Mouse (Mus musculus) inflammation-experienced regulatory T-cells, adult 6 months (primary cell): ENCODE results near the gene Ros1. TPM values are rescaled to one million over a fixed set of nuclear protein-coding genes. Genes with fewer than 3 reads are reported as not detected.

Experiments used
- ATAC-seq: one replicate; pipeline ENCODE4 v1.8.0; 2017
- polyA plus RNA-seq, 3 experiments: library from polyadenylated mRNA; unstranded; fragments of 100-300 nt; shearing (Covaris generic); gene quantifications; one replicate each; pipeline ENCODE4 v1.2.1; 2017

Gene Ros1
- polyA plus RNA-seq, 3 experiments from 2014 or later, result not detected

DNA sequence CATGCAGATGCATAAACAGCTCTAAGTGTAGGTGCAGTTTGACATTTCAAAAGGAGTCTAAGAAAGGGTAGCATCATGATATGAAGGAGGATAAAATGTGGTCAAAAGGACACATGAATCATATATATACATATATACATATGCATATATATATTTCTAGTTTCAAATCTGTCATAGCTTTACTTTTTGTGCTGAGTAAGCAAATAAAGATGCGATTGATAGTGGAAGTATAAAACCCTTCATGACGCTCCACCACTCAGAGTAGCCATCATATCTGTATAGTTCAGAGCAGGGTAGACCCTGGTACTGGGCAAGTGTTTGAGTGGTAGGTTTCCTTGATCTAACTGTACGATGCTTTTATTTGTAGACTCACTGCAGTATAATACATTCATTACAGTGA lies 35.3 kb downstream of the Ros1 start:
- no peak for ATAC-seq

DNA sequence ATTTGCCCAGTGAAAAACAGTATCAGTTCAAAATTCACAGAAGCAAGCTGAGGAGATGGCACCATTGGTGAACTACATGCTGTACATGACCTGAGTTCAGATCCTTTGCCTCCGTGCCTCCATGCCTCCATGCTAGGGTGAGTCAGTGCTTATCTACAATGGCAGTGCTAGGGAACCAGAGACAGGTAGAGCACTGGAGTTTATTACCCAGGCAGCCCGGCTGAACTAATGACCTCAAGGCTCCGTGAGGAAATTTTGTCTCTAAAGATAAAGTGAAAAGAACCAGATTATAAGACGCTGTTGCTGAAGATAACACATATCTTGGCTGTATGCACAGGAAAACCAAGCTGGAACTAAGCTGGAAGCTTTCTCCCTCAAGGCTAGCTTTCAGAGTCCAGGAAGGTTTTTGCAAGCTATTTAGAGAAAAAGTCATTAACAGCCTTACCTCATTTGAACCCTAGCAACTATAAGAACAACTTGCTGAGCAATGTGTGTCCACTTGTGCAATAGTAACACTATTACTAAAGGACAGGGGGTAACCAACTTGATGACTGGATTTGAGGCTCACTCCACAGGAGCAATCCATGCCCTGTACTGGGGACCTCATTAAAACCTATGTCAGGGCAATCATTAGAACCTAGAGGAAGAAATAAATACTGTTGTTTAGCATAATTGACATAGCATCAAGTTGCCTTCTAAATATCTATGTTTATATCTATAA lies 61.5 kb downstream of the Ros1 start:
- ATAC-seq, result no peak

DNA sequence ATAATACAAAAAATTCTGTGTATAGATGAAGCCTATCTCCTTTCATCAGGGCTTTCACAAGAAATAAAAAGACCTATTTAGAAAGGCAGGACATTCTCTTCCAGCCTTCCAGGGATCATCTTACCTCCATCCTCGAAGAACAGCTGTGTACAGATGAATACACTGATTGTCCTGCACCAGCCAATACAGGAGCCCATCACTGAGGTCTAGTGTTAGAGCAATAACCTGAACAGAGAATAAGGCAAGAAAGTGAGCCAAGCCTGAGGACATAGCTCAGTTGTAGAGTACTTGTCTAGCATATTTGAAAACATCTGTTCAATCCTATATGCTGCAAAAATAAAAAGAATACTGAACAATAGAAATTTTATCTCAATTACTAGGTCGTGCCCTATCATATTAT lies 64.3 kb downstream of the Ros1 start:
- no peak for ATAC-seq

DNA sequence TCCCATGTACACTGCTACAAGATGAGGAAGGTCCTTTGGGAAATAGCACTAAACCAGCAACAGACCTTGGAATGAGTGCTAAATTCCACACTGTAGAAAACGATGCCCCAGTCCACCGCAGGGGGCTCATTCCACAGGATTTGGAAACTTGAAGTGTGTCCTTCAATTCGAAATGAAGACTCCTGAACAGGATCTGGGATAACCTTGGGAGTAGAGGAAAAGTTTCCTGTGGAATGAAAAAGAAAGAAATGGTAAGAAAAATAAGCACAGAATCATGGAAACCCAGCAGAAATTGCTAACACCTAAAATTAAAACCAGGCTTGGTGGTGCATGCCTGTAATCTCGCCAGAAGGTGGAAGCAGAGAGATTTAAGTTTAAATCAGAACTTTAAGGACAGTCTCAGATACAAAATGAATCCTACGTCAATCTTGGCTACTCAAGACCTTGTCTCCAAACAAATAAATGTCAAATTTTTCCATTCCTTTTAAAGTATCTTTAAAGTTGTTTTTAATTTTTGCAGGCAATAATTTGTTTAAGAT lies 66.1 kb downstream of the Ros1 start:
- no peak for ATAC-seq

DNA sequence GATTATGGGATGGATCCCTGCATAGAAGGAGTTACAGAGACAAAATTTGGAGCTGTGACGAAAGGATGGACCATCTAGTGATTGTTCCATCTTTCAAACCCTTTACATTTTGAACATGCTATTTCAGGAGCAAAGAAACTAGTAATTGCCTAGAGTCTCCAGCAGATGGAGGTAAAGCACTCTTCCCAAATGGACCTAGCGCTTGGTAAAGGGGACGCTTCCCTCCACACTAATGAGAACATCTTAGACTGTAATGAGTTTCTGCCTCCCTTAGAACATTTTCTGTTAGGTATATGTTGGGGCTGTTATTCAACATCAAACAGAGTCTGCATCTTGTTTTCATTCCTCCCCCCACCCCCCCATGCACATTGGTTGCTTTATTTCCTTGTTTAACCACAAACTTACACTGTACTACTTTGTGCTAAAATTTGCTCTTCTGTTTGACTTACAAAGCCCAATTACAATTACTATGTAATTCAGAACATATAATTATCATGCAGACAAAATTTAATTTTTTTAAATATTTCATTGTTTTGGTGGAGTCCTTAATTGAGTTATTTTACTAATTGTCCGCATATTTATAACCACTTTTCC lies 88.8 kb downstream of the Ros1 start:
- no peak for ATAC-seq

DNA sequence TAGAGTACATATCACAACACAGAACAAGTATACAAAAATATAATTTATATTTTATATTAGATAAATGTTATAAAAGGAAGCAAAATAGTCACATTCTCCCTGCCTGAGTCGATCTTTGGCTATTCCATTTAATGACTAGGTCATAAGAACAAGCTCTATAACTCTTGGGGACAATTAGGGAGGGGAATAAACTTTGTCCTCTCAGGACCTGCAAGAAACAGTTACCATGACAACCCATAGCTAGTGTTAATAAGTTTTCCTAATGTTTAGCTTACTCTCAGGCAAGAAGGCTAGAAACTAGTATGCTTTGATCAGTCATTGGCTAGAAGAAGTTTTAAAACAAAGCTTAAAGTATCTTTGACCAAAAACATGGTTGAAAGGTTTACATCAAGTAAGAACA lies 93.8 kb downstream of the Ros1 start:
- ATAC-seq, result no peak

DNA sequence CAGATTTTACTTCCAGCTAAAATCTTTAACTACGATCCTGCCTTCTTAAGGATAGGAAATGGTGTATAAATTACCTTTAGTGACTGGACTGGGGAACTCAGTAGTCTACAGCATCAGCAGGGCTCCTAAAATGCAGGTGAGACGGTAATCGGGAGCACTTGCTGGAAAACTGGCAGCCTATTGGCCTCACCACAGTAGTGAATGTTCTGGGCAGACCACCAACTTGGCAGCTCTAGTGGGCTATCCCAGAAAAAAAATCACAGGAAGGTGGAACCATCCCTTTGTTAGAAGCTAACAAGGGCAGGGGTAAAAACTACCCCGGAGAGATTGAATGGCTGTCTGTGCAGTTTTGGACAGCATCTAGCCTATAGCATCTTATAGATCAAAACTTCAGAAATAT lies 102.9 kb downstream of the Ros1 start:
- no peak for ATAC-seq

DNA sequence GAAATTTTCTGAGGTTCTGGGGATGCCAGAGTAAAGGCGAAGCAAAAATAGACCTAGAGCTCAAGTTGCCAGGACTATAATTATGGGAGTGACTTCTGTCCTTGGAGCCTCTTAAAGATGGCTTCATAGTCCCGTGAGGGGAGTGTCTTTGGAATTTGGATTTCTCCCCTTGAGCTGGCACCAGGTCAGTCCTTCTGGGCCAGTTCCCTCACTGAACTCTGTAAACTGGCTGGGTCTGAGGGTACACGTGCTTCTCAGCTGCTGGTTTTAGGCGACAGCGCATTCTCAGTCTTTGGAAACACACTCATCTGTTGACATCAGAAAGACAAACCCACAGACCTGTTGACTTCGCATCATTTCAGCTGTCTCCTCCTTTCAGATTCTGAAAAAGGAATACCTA lies 108.4 kb downstream of the Ros1 start:
- no peak for ATAC-seq

DNA sequence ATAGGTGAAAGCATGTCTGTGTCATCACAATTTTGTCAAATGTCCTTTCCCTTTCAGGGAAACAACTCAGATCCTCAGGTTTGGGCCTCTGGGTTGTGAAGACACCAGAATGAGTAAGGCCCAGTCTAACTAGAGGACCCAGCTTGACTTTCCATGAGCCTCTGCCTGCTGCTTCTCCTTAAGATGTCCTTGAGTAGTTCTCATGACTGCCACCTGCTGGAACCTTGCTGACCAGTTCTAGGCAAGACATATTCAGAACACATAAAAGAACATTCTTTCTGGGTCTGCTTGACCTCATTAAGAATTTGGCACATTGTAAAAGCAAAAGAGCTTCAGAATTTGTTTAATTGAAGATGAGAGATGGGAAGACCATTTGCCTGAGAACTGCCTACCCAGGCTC lies 122.6 kb downstream of the Ros1 start:
- no peak for ATAC-seq

DNA sequence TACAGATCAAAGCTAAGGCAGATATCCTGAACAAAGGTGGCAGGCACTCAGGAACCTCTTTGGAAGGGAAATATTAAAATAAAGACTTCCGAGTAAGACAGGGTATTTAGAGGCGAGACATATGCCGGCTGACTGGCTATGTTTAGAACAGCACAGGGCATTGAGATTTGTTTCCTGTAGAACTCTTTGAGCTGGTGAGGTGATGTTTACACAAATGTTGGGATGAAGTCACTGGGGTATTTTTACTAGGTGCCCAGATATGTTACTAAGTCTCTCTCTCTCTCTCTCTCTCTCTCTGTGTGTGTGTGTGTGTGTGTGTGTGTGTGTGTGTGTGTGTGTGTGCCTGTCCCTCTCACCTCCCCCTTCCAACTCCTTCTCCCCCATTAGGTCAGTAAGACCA lies 146.8 kb downstream of the Ros1 start:
- ATAC-seq, result no peak

DNA sequence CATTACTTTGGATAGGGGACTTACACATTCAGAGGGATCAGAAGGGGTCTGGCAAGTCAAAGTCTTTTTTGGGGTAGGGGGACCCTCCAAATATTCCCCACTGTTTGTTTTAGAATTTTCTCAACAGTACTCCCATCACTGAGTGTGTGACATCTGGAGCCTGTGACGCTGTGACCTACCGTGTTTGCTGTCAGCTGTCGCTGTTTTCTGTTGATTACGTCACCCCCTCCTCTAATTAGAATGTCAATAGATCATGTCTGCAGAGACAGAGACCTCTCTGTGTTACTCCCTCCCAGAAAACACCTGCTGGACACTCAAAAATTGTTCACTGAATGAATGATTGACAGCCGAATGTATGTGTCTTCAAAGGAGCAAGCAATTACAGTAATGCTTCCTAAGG lies 152.0 kb downstream of the Ros1 start:
- ATAC-seq, result no peak

DNA sequence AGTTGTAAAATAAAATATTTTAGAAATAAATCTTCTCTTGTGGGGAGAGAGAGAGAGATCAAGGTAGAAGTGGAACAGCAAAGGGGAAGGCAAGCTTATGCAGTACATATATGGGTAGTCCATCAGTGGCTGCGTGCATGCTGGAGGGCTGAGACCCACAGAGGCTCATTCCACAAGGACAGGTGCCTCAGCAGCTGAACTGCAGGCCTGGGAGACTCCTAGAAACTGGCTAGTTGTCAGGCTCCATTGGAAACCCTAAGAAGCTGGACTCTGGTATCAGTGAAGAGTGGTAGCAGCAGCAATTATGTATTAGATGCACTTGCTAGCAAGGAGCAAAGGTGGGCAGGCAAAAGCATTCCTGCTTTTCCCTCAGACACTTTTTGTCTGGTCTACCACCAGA lies 155.7 kb downstream of the Ros1 start:
- no peak for ATAC-seq

DNA sequence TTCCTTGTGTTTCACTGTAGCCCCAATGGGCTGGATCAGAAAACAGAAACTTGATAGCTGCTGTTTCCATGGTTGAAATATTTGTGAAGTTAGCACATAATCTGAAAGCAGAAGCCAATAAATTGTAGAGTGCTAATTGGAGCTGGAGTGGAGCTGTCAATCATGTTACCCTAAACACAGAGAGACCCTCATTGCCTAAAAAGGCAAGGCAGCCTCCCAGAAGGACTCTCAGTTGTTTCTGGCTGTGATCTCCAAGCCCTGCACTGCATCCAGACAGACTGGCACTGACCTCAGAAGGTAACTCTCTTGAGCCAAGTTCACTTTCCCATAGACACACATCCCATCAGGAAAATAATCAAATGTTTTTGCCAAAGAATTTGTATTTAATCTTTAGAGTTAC lies 161.3 kb downstream of the Ros1 start:
- ATAC-seq, result no peak

DNA sequence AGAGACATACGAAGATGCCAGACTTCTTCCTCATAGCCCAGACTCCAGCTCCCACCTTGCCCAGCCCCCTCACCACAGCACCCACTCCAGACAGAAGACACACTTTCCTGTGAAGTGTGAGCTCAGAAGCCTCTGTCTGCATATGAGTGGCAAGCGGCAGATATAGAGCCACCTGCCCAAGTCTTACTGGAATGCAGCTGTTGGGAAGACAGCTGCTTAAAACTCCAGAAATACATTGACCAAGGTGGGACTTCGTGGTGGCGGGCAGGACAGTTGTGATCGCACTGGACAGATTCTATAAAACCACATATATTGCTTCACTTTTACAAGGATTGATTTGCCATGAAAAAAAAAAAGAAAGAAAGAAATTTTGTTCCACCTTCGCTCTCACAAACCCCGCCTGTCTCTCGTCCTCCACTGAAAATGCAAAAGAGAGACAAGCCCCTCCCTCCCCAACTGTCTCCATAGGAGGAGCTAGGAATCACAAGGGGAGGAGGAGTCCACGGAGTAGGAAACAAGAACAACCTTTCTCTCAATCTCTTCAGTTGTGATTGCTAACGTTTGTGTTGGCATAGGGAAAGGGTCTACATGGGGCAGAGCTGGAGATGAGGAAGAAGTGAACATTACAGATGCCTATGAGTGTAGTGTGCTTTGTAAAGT lies 165.5 kb downstream of the Ros1 start:
- ATAC-seq, result no peak

DNA sequence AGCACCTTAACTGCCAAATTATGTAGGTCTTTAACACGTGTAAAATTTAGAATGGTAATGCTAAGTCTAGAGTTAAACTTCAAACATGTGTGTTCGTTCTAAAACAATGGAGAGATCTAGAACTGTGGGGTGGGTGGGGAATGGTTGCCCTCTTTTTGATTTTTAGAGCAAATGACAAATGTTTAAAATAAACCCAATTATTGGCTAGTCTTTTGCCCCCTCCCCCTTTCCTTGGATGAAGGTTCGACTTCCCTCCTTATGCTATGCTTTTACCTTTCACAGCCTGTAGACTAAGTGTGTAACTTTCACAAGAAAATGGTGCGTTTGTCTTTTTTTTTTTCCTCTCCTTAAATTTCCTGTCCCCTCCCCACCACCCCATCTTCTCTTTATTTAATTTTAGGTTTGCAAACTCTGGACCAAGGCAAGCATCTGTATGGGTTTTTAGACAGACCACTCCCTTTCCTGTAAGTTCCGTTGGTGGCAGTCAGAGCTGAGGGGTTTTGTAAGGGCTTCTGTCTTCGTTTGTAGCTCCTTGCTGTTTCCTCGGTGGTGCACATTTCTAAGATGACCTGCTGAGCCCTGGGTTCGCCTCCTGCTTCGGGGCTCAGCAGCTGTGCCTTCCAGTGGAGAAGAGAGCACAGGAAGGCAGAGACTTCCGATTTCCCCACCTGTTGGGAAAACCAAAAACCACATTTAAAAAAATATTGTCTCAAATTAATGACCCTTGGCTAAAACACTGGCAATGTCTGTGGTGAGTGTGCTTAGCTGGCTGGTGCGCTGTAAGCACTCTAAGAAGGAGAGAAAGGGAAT lies 166.3 kb downstream of the Ros1 start:
- no peak for ATAC-seq

DNA sequence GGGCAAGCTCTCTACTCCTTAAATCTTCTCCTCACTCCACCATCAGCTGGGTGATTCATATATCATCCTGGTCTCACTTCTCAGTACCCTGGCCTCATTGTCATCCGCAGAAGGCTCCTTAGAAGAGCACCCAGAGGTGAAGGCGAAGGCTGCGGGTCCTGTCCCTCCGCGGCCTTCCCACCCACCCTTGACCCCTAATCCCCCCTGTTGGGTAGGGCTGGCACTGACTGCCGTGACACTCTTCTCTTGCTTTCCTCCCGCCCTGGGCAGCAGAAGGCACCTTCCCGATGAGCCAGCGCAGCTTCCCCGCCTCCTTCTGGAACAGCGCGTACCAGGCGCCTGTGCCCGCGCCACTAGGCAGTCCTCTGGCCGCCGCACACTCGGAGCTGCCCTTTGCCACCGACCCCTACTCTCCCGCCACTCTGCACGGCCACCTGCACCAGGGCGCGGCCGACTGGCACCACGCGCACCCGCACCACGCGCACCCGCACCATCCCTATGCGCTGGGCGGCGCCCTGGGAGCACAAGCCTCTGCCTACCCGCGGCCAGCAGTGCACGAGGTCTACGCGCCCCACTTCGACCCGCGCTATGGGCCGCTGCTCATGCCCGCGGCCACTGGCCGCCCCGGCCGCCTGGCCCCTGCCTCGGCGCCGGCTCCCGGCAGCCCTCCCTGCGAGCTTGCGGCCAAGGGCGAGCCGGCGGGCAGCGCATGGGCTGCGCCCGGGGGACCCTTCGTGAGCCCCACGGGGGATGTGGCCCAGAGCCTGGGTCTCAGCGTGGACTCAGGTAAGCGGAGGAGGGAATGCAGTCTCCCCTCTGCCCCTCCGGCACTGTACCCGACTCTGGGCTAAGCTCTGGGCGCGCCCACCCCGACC lies 167.6 kb downstream of the Ros1 start:
- no peak for ATAC-seq

DNA sequence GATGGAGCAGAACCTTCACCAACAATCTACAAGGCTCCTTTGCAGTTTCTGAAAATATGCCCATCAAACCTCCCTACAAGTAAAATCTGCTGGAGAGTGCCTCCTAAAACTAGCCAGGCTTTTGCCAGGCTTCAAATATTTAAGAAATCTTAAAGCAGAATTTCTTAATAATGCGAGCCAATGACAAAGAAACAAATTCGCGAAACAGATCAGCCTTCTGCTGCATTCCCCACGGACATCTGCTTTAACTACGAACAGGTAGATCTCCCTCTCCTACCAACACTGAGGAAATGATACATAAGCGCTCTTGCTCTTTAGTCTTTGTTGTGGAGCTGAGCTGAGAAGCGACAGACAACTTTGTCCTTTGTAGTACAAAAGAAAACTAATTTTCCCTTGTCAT lies 169.2 kb downstream of the Ros1 start:
- ATAC-seq, result no peak

DNA sequence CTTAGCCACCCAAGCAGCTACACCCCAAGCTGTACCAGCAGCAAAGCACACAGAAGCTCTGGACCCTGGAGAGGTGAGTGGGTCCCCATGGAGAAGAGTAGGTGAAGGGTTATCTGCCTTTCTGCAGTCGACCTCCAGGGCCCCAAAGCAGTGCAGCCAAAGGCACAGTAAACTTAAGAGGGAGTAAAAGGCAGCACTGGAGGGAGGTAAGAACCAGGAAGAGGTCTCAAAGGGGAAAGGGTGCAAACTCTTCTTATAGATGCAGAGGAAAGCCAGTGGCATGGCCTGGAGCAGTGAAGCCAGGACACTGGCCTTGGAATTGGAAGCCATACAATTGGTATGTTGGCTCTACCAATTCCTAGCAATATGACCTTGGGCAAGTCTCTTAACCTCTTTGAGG lies 169.8 kb downstream of the Ros1 start:
- no peak for ATAC-seq

DNA sequence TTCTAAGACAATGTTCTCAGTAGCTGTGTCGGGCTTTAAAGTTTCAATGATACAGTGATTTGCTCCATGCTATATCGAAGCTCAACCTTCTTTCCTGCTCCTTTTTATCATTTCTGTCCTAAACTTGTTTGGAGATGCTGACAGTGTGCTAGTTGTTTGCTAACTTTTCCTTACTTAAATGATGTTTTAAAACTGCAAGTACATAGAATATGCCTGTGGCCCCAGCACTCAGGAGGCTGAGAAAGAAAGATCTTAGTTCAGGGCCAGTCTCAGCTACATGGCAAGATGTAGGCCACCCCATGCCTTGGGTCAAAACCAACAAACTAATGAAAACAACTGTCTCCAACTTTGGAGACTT lies 171.0 kb downstream of the Ros1 start:
- no peak for ATAC-seq

DNA sequence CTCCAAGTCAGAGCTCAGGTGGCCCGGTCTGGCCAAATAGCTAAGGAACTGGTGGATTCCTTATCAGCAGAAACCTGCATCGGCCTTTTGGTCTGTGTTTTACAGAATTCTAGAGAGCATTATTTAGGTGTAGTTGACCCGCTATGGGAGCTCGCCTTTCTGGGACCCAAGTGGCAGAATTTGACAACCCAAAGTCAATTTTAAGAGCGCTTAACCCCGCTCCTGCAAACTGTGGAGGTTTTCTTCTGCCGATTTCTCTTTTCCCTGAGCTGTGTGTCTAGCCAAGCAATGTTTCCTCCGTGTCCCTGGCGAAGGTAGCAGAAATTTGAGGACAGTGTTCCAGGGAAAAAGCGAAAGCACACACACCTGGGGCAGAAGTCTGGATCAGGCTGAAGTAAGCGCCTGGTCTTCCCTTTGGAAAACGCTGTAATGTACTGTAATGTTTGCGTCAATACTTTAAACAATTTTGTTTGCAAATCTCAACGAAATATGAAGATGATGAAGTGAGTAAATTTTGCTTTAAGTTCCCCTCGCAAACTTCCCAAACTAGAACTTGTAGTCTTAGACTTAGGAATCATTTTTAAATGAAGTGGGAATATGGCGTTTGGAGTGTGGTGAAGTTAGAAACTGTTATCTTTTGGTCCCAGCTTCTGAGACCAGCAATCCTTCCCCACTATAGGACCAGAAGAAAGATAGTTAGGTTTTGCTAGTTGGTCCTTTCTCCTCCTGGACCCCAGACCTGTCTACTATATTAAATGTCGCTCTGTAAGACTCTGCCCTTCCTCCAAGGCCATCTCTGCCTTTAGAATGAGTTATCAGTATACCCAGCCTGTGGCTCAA lies 171.6 kb downstream of the Ros1 start:
- ATAC-seq, result no peak
